Mouse (Mus musculus) olfactory bulb, adult 2 months (tissue): ENCODE results near the gene Lrrc28.

ENCODE experiments used
- CTCF ChIP-seq: fragments of 200-500 bp; IDR thresholded peaks from 2 replicates; pipeline ENCODE4 v1.5.1; 2012; ENCODE audit warnings: low read depth, mild to moderate bottlenecking, low read length, moderate library complexity; ENCODE audit not compliant: insufficient read depth
- POLR2A ChIP-seq: fragments of 200-500 bp; IDR thresholded peaks from 2 replicates; pipeline ENCODE4 v1.6.1; 2012; ENCODE audit warnings: mild to moderate bottlenecking, low read depth, low read length, moderate library complexity; ENCODE audit not compliant: insufficient read depth

- no peak for TF ChIP-seq POLR2A
- TF ChIP-seq CTCF, result no peak
Observed at GRCm38 (mm10) chr7:67520001-67520400, 125.1 kb downstream of the Lrrc28 start.
